Mouse (Mus musculus) embryonic facial prominence, embryonic 12.5 days (tissue): ENCODE results near the gene Gtdc1. TPM values are rescaled to one million over a fixed set of nuclear protein-coding genes. Genes with fewer than 3 reads are reported as not detected.

Experiments used
- ATAC-seq: fragments of 200-750 bp; cut with Nextera tagmentation; 2 replicates; pipeline ENCODE4 v1.8.0; 2017; ENCODE audit not compliant: insufficient number of reproducible peaks, insufficient read depth, low FRiP score, low TSS enrichment
- H3K27ac ChIP-seq: fragments of 300-500 bp; sonication (generic); 2 replicates; pipeline ENCODE4 v1.5.1; 2016; ENCODE audit warnings: mild to moderate bottlenecking
- H3K27me3 ChIP-seq: fragments of 300-500 bp; sonication (generic); 2 replicates; pipeline ENCODE4 v1.6.1; 2016; ENCODE audit warnings: mild to moderate bottlenecking, moderate library complexity
- H3K36me3 ChIP-seq: fragments of 300-500 bp; sonication (generic); 2 replicates; pipeline ENCODE4 v1.6.1; 2016; ENCODE audit warnings: mild to moderate bottlenecking
- H3K4me1 ChIP-seq: fragments of 300-500 bp; sonication (generic); 2 replicates; pipeline ENCODE4 v1.6.1; 2016
- H3K4me2 ChIP-seq: fragments of 300-500 bp; sonication (generic); replicated peaks from 2 replicates; pipeline ENCODE4 v1.6.1; 2016; ENCODE audit warnings: mild to moderate bottlenecking, moderate library complexity
- H3K4me3 ChIP-seq: fragments of 300-500 bp; sonication (generic); 2 replicates; pipeline ENCODE4 v1.5.1; 2016; ENCODE audit warnings: mild to moderate bottlenecking
- H3K9ac ChIP-seq: fragments of 300-500 bp; sonication (generic); 2 replicates; pipeline ENCODE4 v1.6.1; 2016; ENCODE audit warnings: mild to moderate bottlenecking, moderate library complexity
- H3K9me3 ChIP-seq: fragments of 300-500 bp; sonication (generic); 2 replicates; pipeline ENCODE4 v1.6.1; 2016; ENCODE audit warnings: mild to moderate bottlenecking, moderate library complexity
- WGBS: fragments of 180-500 bp; shearing (Covaris S2); methylation state at CpG from one replicate; pipeline ENCODE4 v1.1.7; 2016; 5-methylcytosine and 5-hydroxymethylcytosine counted together
- polyA plus RNA-seq: library from polyadenylated mRNA; unstranded; fragments of >200 nt; fragmentation: Nextera tagmentation; extraction: Ambion mirVana; gene quantifications from 2 replicates; pipeline ENCODE4 v1.2.1, GENCODE M21; 2016

The Gtdc1 gene
- polyA plus RNA-seq, 1 experiment from 2014 or later: 17.7 TPM

GRCm38 (mm10) chr2:44571810-44572209, 355.6 kb downstream of the Gtdc1 start:
- H3K4me1 ChIP-seq: no peaks in the 10 kb centered on the region; the same call in 1 of the 2 replicates
- no peak overlapping the region for H3K4me3 ChIP-seq
- 62% methylated on average over 3 of the region's 3 CpGs for WGBS
- no peak for ATAC-seq
- no peaks in the 10 kb centered on the region for H3K9me3 ChIP-seq
- no peak overlapping the region for H3K9ac ChIP-seq
- H3K4me2 ChIP-seq: no peak overlapping the region
- no peak overlapping the region for H3K27ac ChIP-seq
- no peaks in the 10 kb centered on the region for H3K27me3 ChIP-seq
- H3K36me3 ChIP-seq: no peaks in the 10 kb centered on the region

GRCm38 (mm10) chr2:44571156-44571555, 356.3 kb downstream of the Gtdc1 start:
- Histone ChIP-seq H3K9ac (no peak overlapping the region), H3K27ac (no peak overlapping the region), H3K4me1 (no peaks in the 10 kb centered on the region; the same call in 1 of the 2 replicates), H3K4me3 (no peak overlapping the region), H3K9me3 (no peaks in the 10 kb centered on the region), H3K36me3 (no peaks in the 10 kb centered on the region), H3K27me3 (no peaks in the 10 kb centered on the region), H3K4me2 (no peak overlapping the region)
- 45% methylated on average over 9 of the region's 9 CpGs for WGBS
- no peak for ATAC-seq

- Histone ChIP-seq H3K4me2 (no peak overlapping the region), H3K9me3 (no peaks in the 10 kb centered on the region), H3K27ac (no peak overlapping the region), H3K27me3 (no peaks in the 10 kb centered on the region), H3K36me3 (no peaks in the 10 kb centered on the region), H3K4me3 (no peak overlapping the region), H3K4me1 (no peaks in the 10 kb centered on the region; the same call in 1 of the 2 replicates), H3K9ac (no peak overlapping the region)
- no peak for ATAC-seq
- 62% methylated on average over 7 of the region's 7 CpGs for WGBS
These were observed 358.1 kb downstream of the Gtdc1 start for GRCm38 (mm10) chr2:44569140-44569952.

DNA sequence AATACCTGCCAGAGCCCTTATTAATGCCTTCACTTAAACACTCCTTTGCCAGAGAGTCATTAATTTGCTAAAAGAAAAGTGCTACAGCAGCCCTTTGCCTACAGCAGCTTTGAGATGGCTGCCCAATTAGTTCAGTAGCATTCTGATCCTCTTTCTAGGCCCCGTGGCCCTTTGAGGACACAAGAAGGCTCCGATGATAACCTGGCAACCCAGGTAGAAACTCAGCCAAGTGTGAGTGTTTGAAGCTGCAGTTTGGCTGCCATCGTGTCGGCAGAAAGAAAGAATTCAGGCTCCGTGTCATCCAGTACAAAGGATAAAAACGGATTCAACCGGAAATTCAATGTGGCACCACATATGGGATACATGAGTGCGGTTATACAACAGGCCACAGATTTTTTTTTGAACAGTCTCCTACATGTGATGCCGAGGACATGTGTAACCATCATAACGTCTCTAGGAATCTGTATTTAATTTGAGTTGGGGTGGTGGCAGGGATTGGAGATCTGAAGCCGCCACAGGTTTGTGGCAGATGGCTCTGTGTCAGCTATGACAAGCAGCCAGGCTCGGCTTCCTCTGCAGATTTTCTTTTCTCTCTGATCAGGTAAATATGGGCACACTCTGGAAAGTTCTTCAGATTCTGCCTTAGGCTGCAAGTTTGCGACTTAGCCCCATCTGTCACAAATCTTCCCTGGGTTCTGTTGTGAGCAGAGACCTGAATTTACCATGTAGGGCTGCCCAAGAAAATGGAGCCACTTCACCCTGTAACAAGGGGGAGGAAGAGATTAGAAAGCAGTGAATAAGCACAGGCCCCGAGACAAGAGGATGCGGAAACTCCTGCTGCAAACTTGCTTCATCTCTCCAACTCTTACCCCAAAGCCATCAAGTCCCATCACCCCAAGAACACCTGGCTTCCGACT, 362.4 kb downstream of the Gtdc1 start:
- no peak overlapping the region for H3K9ac ChIP-seq
- 66% methylated on average over 16 of the region's 16 CpGs for WGBS

DNA sequence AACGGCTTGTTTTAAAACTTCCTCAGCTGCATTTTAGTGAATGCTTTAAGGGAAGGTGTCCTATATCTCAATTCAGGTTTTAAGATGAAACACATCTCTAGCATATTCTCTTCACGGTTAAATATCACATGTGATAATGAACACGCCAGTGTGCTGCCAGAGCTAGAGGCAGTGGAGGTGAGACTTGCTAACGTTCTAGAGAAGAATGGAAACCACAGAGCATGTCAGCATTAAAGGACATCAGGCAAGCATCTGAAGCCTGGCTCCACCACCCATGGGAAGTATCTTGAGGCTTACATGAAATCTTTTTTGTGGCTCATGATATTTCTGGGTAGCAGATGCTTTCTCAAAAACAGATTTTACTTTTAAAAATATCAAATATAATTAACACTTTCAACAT, 365.7 kb downstream of the Gtdc1 start:
- H3K4me3 ChIP-seq: no peak overlapping the region
- H3K4me1 ChIP-seq: peaks cover 24% of the 10 kb centered on the region; the same call in 1 of the 2 replicates
- H3K27me3 ChIP-seq: 0 out of 2 replicates have a peak, but pooled peaks cover 3% of the 10 kb centered on the region
- H3K27ac ChIP-seq: no peak overlapping the region
- H3K36me3 ChIP-seq: no peaks in the 10 kb centered on the region
- H3K9me3 ChIP-seq: no peaks in the 10 kb centered on the region
- ATAC-seq: no peak
- 89% methylated on average over 4 of the region's 4 CpGs for WGBS
- no peak overlapping the region for H3K9ac ChIP-seq
- no peak overlapping the region for H3K4me2 ChIP-seq

More for the DNA sequence above, 362.4 kb downstream of the Gtdc1 start:
- ATAC-seq: no peak
- no peaks in the 10 kb centered on the region for H3K9me3 ChIP-seq
- H3K27me3 ChIP-seq: 0 out of 2 replicates have a peak, but pooled peaks cover 2% of the 10 kb centered on the region
- no peak overlapping the region for H3K4me3 ChIP-seq
- H3K4me1 ChIP-seq: no peaks in the 10 kb centered on the region
- no peak overlapping the region for H3K4me2 ChIP-seq
- H3K36me3 ChIP-seq: no peaks in the 10 kb centered on the region
- H3K27ac ChIP-seq: no peak overlapping the region

DNA sequence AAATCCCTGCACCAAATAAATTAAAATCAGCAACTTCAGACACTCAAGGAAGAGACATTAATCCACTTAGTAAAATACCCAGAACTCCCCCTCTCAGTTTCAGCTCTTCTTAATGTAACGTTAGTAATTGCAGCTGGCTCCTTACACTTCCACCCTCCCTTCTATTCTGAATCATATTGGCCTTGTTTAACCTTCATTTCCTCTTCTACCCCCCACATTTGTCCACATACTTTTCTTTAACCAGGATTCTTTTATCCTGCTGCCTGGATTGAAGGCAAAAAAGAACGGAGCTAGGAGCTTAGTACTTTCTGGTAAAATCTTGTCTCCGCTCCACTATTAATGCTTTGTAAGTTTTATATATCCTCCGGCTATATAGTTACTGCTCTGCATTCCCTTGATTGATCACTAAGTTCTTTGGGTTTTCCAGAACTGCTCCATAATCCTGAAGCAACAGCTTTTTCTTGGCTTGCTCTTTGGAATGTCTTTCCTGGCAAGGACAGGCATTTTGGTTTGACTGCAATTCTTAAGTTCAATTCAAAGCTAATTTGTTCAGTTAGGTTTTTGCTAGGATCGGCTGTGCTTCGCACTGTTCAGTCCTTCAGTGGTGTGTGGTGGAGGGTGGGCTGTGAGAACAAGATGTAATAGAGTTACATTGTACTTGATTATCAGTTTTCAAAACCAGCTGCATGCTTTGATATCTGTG, 368.1 kb downstream of the Gtdc1 start:
- Histone ChIP-seq H3K9ac (no peak overlapping the region), H3K9me3 (no peaks in the 10 kb centered on the region), H3K4me1 (peaks cover 24% of the 10 kb centered on the region; the same call in 1 of the 2 replicates), H3K36me3 (no peaks in the 10 kb centered on the region), H3K27me3 (0 out of 2 replicates have a peak, but pooled peaks cover 3% of the 10 kb centered on the region), H3K4me2 (no peak overlapping the region), H3K4me3 (no peak overlapping the region), H3K27ac (no peak overlapping the region)
- WGBS: 48% methylated on average over 6 of the region's 6 CpGs
- no peak for ATAC-seq

- Histone ChIP-seq H3K4me1 (peaks cover 24% of the 10 kb centered on the region; the same call in 1 of the 2 replicates), H3K27ac (no peak overlapping the region), H3K9me3 (no peaks in the 10 kb centered on the region), H3K9ac (no peak overlapping the region; the same call in 1 of the 2 replicates), H3K36me3 (no peaks in the 10 kb centered on the region), H3K4me3 (no peak overlapping the region), H3K27me3 (0 out of 2 replicates have a peak, but pooled peaks cover 3% of the 10 kb centered on the region), H3K4me2 (peak overlapping the region; percentile 82)
- WGBS: 30% methylated on average over 12 of the region's 12 CpGs
- ATAC-seq: no peak
These were observed 369.7 kb downstream of the Gtdc1 start for GRCm38 (mm10) chr2:44557669-44558281.

DNA sequence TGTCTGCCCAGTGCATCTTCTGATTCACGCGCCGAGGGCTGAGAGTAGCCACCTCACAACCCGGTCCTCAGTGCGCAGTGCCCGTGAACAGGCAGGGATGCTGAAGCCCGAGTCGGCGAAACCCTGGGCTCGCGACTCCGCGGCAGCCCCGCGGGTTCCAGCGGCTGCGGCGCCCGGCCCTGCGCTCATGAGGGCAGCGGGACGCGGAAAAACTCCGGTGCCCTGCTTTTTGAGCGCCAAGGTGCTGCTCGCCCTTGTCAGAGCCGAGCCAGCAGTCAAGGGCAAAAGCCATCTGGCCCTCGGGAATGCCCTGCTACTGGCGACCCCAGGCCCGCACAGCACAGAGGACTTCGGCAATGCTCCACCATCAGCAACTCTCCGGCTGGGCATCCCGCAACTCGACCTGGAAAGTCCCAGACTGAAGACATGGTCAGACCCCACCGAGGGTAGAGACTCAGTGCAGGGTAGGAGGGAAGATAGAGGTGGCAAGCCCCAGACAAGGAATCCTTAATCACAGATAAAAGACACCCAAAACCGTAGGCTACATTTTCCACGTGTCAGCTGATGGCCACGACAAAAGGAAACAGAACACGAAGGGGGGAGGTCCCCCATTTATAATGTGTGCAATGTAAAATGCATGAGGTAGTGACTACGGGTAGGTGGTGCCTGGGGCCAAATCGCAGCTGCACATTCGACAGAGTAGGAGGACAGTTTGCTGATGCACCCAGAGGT, 370.4 kb downstream of the Gtdc1 start:
- Histone ChIP-seq H3K9me3 (no peaks in the 10 kb centered on the region), H3K4me3 (peak overlapping the region; percentile 42), H3K9ac (peak overlapping the region; percentile 44), H3K27ac (no peak overlapping the region), H3K4me1 (peaks cover 24% of the 10 kb centered on the region; the same call in 1 of the 2 replicates), H3K36me3 (no peaks in the 10 kb centered on the region), H3K4me2 (peak overlapping the region; percentile 82), H3K27me3 (0 out of 2 replicates have a peak, but pooled peaks cover 3% of the 10 kb centered on the region)
- ATAC-seq: peak; percentile 64
- WGBS: under 1% methylated on average over 42 of the region's 42 CpGs

- H3K27ac ChIP-seq: no peak overlapping the region
- no peak overlapping the region for H3K4me3 ChIP-seq
- peaks cover 24% of the 10 kb centered on the region; the same call in 1 of the 2 replicates for H3K4me1 ChIP-seq
- 74% methylated on average over 3 of the region's 3 CpGs for WGBS
- no peaks in the 10 kb centered on the region for H3K9me3 ChIP-seq
- no peak overlapping the region for H3K9ac ChIP-seq
- no peak for ATAC-seq
- no peak overlapping the region for H3K4me2 ChIP-seq
- H3K36me3 ChIP-seq: no peaks in the 10 kb centered on the region
- no peaks in the 10 kb centered on the region for H3K27me3 ChIP-seq
These were observed 372.7 kb downstream of the Gtdc1 start for GRCm38 (mm10) chr2:44554716-44555115.

GRCm38 (mm10) chr2:44549311-44549710, 378.1 kb downstream of the Gtdc1 start:
- no peaks in the 10 kb centered on the region for H3K36me3 ChIP-seq
- no peak overlapping the region for H3K4me3 ChIP-seq
- H3K4me1 ChIP-seq: no peaks in the 10 kb centered on the region
- H3K27ac ChIP-seq: no peak overlapping the region
- no peak overlapping the region for H3K9ac ChIP-seq
- H3K4me2 ChIP-seq: no peak overlapping the region
- no peaks in the 10 kb centered on the region for H3K27me3 ChIP-seq
- 93% methylated on average over 6 of the region's 6 CpGs for WGBS
- no peak for ATAC-seq
- no peaks in the 10 kb centered on the region for H3K9me3 ChIP-seq
